Comparison of ENCODE assay signal across 14 mouse cellular contexts in genomic region chr3:129238664-129239258, GRCm38 (mm10). TPM values are rescaled to one million over a fixed set of nuclear protein-coding genes. Genes with fewer than 3 reads are reported as not detected.
A peak's percentile ranks its signal among the peaks of the same experiment; 100 is the strongest.
DNase-seq lines count a peak whose midpoint lies in the region; ATAC-seq and TF ChIP-seq lines count a peak whose summit lies in the region.
"Had no signal": no experiment of that assay in that cellular context is flagged by ENCODE, and none has a peak within 500 bp of the region (broad histone marks: within the 10 kb centered on the region; RNA-seq: fewer than 3 reads in every experiment).

No protein-coding gene starts in this region.

- H3K9ac ChIP-seq in heart, adult 2 months (ENCODE audit: low read depth, low read length): no peak overlapping the region
- H3K9ac ChIP-seq in embryonic facial prominence, embryonic 15.5 days: no peak overlapping the region
- H3K9ac ChIP-seq: forebrain, postnatal 0 days; hindbrain, embryonic 13.5 days; limb, embryonic 15.5 days had no signal

- WGBS in heart, adult 2 months: 47% methylated on average over 13 of the region's 13 CpGs
- WGBS in embryonic facial prominence, embryonic 15.5 days: 10% methylated on average over 13 of the region's 13 CpGs

- H3K27ac ChIP-seq in heart, adult 2 months: no peak overlapping the region
- H3K27ac ChIP-seq in embryonic facial prominence, embryonic 15.5 days (replicated peaks): no peak overlapping the region
- H3K27ac ChIP-seq: hindbrain, embryonic 13.5 days; limb, embryonic 15.5 days had no signal

- DNase-seq in heart, adult 11 months: peak; percentile 56
- no peak for DNase-seq in heart, adult 2 months
- peak; percentile 30 to 49 for DNase-seq in layer of hippocampus, adult 8-10 months (ENCODE audit: low spot score in 2 of 2)
- no peak for DNase-seq in layer of hippocampus, postnatal 36 days
- peak; percentile 41 for DNase-seq in R1 (ENCODE audit: low read depth, low spot score)
- DNase-seq in thymus, postnatal 36 days: no peak
- no peak for DNase-seq in thymus, postnatal 0 days (ENCODE audit: low spot score)
- DNase-seq: adrenal gland, adult 8-10 months; forebrain, postnatal 0 days; heart, adult 18-20 months; lung, postnatal 36 days had no signal

- no peak overlapping the region for H3K4me3 ChIP-seq in heart, adult 2 months
- no peak overlapping the region; the same call in 1 of the 2 replicates for H3K4me3 ChIP-seq in embryonic facial prominence, embryonic 15.5 days (replicated peaks)
- H3K4me3 ChIP-seq: hindbrain, embryonic 13.5 days; limb, embryonic 15.5 days had no signal

- no peak for TF ChIP-seq CTCF in heart, adult 2 months (IDR thresholded peaks at IDR 0.05)

- H3K27me3 ChIP-seq in heart, adult 2 months (ENCODE audit: control insufficient read depth, insufficient read depth, low read length): no peaks in the 10 kb centered on the region
- no peaks in the 10 kb centered on the region; the same call in 1 of the 2 replicates for H3K27me3 ChIP-seq in embryonic facial prominence, embryonic 15.5 days
- H3K27me3 ChIP-seq: hindbrain, embryonic 13.5 days; limb, embryonic 15.5 days had no signal

- no peak for TF ChIP-seq EP300 in heart, adult 2 months (IDR thresholded peaks at IDR 0.05; ENCODE audit: insufficient read depth, low read depth, low read length)

- no peaks in the 10 kb centered on the region for H3K9me3 ChIP-seq in embryonic facial prominence, embryonic 15.5 days (replicated peaks)
- H3K9me3 ChIP-seq: hindbrain, embryonic 13.5 days; limb, embryonic 15.5 days had no signal

- ATAC-seq in embryonic facial prominence, embryonic 15.5 days (ENCODE audit: insufficient number of reproducible peaks, low FRiP score, low TSS enrichment, low read depth): no peak
- ATAC-seq: forebrain, postnatal 0 days had no signal

- peak overlapping the region; percentile 25; the same call in 1 of the 2 replicates for H3K4me2 ChIP-seq in embryonic facial prominence, embryonic 15.5 days (replicated peaks)
- H3K4me2 ChIP-seq: hindbrain, embryonic 13.5 days; limb, embryonic 15.5 days had no signal

- intact Hi-C loops in heart, adult 2 months (cut with DNase I): no loop called here

- H3K36me3 ChIP-seq in heart, adult 2 months (ENCODE audit: control insufficient read depth, insufficient read depth, low read length): no peaks in the 10 kb centered on the region
- H3K36me3 ChIP-seq in embryonic facial prominence, embryonic 15.5 days: no peaks in the 10 kb centered on the region
- H3K36me3 ChIP-seq: hindbrain, embryonic 13.5 days; limb, embryonic 15.5 days had no signal

- no peaks in the 10 kb centered on the region for H3K79me2 ChIP-seq in heart, adult 2 months (replicated peaks; ENCODE audit: control insufficient read depth, insufficient read depth, low read length)

- TF ChIP-seq POLR2A in heart, adult 2 months (IDR thresholded peaks at IDR 0.05; ENCODE audit: insufficient read depth, low read depth, low read length): no peak

- no peaks in the 10 kb centered on the region for H3K4me1 ChIP-seq in heart, adult 2 months (ENCODE audit: control insufficient read depth, insufficient read depth, low read length)
- peaks cover 7% of the 10 kb centered on the region; the same call in 1 of the 2 replicates for H3K4me1 ChIP-seq in embryonic facial prominence, embryonic 15.5 days
- H3K4me1 ChIP-seq: hindbrain, embryonic 13.5 days; limb, embryonic 15.5 days had no signal

RNA-seq across cellular contexts. Expression of gene Pitx2, which starts 39.1 kb away (rescaled TPM):
- under 1 TPM; 0.30 to 0.76 TPM for total RNA-seq in heart, adult 2 months (2021)
- polyA plus RNA-seq in heart, adult 2 months (2012; rRNA removed): 1.8 and 2.7 TPM in 2 replicates
- total RNA-seq in layer of hippocampus, adult 8-10 months (2022): not detected
- not detected for total RNA-seq in layer of hippocampus, postnatal 36 days (2021)
- polyA plus RNA-seq in embryonic facial prominence, embryonic 15.5 days (2015; fragmentation: Nextera tagmentation; extraction: Ambion mirVana): 82.5 and 88.3 TPM in 2 replicates
- 0.20 and 0.40 TPM in 2 replicates for polyA plus RNA-seq in thymus, postnatal 0 days (2015; fragmentation: Nextera tagmentation; extraction: Ambion mirVana)

Comparison
In these comparisons a context has a peak if more than half of its experiments do, and no peak if none do; other contexts are left out.
1. DNase-seq: peak in heart, adult 11 months (single experiment), layer of hippocampus, adult 8-10 months (2 of 2) and R1 (single experiment); none in heart, adult 2 months (0 of 2), layer of hippocampus, postnatal 36 days (0 of 2), thymus, postnatal 36 days (0 of 2) and thymus, postnatal 0 days (single experiment).